Mouse (Mus musculus) heart, adult 9 months (tissue): Measurements from ENCODE around the gene Thsd4.
"Not testable (repeated sequence)": the region's sequence is repeated elsewhere in the genome, so short reads cannot be mapped to it uniquely, and the experiment has no call there.

Experiments used
- DNase-seq, 2 experiments: peaks; one replicate each; pipeline ENCODE4 v3.0.0; 2022; ENCODE audit warnings: low spot score in 2 of 2

The Thsd4 gene

DNA sequence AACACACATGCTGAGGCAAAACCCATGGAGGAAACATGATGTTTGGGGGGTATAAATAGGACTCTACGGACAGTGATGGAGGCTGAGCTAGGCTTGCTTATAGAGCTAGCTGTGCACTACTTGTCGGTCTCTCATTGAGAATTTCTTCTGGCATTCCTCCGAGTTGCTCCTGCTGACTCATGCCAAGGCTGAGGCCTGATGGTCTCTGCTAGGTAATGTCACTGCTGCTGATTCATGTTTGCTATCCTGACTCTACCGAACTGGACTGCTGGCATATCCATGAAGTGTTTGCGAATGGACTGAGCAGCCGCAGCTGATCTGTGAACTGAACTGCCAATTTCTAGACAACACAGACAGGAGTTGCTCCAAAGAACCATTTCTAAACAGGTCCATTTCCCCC is 305.8 kb downstream of the Thsd4 start:
- no peak for DNase-seq

DNA sequence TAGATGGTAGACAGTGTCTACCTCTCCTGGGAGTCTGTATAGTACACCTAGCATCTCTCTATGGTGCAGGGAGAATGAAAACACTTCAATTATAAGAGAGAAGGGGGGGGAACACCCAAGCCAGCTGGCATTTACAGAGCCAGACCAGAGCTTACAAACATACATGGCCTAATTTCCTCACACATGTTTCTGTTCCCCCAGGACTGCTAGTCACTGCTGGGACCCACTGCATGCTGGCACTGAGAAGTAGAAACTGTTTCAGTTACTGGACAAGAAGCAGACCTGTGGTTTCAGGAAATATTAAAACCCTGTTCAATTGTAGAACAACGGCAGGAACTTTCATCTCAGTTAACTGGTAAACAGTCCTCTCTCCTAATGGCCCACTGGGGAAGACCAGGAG is 308.7 kb downstream of the Thsd4 start:
- no peak for DNase-seq

DNA sequence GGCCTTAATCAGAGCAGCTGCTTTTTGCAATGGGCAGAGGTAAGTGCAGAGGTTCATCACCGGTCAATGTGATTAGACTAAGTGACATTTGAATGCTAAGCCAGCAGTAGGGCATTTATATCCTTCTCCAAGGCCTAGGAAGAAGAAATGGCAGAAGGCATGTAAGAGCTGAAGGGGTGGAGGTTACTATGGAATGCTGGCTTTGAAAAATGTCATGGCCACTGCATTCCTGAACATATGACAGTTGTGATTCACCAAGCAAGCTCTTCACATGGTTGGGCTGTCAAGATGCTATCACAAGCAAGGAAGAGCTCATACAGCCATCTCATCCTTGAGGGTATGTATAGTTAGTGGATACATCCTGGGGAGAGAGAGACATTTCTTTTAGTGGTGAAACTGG is 313.0 kb downstream of the Thsd4 start:
- no peak for DNase-seq

DNA sequence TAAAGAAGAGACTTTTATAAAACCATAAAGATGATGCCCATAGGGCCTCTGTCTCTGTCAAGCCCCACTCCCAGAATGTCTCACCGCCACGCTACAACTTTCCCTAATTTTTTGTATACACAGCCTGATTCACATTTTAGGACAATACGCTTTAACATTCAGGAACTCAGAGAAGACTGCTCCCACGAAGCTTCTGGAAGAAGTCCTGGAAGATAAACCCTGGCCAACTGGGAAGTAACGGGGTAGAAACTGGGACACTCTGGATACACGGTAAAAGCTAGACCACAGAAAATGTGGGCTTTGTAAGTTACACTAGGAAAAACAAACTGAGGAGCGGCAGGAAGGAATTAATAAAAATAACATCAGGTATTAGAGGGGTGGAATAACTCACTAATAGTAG is 318.7 kb downstream of the Thsd4 start:
- DNase-seq = peak; percentile 34 to 36

DNA sequence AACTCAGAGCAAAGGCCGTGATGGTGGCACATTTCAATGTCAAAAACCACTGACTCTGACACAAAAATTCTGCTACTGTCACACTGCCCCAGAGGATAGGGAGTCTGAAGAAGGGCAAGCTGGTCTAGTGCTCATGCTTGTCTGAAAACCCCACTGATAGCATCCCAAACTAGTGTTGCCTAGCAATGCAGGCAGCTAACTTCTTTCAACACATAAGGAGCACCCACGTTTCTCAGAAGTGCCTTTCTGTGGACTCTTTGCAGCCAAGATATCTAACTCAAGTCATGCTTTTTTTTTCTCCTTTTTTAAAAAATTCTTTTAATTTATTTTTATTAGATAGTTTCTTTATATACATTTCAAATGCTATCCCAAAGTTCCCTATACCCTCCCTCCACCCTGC is 321.4 kb downstream of the Thsd4 start:
- no peak for DNase-seq

DNA sequence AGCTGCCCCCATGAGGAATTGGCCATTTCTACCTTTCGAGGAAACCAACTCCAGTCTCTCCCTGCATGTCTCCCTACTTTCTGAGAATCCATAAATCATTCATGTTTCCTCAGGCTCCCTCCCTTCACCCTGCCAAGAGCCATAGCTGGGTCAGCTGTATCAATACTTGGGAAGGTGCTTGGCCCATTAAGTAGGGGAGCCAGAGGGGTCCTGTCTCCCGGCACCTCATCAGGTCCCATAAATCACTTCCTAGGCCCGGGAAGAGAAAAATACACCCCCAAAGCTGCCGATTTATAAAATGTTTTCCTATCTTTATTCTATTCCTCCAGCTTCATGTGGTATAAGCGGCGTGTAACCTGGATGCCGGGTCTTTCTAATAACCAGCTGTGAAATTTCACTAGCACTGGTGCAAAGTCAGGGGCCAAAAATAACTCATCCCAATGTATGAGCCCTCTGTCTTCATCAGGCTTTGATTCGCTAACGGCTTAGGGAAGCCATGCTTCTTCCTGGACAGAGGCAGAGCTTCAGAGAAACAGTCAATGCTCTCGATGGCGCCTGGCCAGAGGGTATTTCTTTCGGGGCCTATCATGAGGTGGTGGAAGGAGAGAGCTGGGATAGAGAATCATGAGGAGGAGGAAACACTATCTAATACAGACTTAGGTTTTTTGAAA is 323.2 kb downstream of the Thsd4 start:
- DNase-seq = no peak

DNA sequence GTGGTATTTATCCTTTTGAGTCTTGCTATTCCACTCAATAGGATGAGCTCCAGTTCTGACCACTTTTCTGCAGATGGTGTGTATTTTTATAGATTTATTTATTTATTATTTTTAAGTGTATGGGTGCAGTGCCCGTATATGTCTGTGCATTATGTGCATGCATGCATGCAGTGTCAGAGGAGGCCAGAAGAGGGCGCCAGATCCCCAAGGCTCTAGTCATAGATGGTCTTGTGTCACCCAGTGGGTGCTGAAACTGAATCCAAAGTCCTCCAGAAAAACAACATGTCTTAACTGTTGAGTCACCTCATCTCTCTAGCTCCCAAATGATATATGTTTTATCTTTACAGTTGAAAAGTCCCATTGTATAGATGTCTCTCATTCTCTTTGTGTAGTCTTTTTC is 326.3 kb downstream of the Thsd4 start:
- no peak for DNase-seq

DNA sequence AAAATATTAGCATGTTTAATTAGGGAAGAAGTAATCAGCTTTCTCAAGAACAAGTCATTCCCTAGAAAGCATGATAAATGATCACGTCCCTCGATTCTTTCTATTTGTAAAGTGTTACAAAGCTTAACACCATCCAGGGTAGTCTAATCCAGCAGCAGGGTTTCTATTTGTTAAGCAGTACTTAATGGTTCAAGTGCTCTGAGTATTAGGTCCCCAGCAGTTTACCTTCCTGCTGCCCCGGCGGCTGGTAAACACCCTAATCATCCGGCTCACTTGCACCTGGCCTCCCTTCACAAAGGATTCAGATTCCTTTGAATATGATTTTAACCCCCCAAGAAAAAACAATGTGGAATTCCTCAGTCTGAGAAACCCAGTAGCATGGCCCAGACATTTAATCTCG is 326.9 kb downstream of the Thsd4 start:
- DNase-seq = no peak

DNA sequence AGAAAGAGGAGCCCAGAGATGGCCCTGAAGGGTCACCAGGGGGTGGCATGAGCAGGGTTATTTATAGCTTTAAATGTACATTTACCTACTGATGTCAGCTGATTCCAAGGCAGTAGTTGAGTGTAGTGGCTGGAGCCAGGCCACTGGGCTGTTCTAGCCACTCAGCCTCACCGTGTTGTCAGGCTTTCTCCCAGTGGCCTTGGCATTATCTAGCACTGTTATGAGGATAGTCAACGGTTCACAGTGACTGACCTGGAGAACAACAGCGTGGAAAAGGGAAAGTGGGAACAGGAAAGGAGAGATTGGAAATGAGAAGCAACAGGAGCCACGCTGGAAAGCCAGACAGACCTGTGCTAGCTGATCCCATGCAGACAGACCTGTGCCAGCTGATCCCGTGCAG is 329.5 kb downstream of the Thsd4 start:
- DNase-seq = no peak

DNA sequence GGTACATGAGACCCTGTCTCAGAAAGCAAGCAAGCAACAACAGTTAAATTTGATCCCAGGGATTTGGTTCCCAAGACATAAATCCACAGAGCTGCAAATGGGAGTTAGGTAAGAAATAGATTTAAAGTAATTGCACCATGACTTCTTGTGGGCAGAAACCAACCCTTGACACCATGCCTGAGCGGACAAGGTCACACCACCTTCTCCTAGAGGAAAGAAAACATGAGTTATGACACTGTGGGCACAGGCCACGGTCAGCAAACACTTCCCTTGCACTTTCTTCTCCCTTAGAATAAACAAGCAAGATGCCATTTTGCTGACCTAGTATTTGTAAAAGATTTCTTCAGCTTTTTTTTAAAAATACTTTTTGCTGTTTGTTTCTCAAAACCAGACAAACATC is 334.4 kb downstream of the Thsd4 start:
- no peak for DNase-seq

DNA sequence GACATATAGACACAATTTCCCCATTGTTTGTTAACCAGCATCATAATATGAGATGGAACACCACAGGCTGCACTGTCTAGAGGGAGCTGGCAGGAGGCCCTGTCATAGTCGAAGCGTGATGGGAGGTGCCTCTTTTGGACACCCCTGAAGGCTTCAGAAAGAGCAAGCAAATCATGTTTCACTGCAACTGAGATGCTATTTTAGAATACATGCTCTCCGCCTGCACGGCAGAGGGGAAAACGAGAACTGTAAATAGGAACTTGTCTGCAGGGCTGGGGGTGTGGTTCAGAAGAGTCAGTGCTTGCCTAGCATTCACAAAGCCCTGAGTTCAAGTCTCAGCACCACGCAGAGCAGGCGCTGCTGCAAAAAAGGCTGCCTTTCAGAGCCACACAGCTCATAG is 334.9 kb downstream of the Thsd4 start:
- peak in 1 of 2 experiments; percentile 8 for DNase-seq

DNA sequence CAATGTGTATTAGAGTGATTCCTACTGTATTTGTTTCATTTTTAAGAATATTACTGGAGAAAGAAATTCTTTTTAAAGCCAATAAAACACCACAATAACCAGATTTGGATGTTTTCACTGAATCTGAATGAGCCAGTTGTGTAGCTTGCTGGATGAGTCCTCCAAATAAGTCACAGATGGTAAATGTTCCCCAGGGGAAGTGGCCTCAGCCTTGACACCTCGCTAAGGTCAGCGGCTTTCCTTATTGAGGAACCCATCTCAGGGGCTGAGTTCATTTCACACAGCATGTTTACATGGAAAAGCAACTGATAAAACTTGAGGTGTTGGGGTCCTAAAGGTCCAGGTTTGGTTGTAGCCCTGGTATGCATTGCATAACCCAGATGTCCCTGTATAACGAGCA is 337.8 kb downstream of the Thsd4 start:
- DNase-seq = no peak

DNA sequence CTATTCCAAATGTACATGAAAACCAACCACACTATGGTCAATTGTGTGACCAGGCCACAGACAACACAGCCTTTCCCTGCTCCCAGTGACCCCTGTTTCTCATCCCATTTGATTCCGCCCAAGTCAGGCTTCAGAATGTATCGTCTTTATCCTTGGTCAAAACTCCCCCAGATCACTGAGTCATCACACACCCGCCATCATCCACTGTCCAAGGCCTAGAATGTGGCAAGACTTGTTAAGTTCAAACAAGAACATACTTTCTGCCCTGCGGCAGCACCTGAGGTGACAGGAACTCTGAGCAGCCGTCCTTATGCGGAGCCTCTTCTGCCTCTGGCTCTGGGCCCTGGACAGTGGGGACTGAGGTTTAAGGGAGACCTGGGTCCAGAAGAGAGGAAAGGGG is 339.5 kb downstream of the Thsd4 start:
- DNase-seq = no peak

DNA sequence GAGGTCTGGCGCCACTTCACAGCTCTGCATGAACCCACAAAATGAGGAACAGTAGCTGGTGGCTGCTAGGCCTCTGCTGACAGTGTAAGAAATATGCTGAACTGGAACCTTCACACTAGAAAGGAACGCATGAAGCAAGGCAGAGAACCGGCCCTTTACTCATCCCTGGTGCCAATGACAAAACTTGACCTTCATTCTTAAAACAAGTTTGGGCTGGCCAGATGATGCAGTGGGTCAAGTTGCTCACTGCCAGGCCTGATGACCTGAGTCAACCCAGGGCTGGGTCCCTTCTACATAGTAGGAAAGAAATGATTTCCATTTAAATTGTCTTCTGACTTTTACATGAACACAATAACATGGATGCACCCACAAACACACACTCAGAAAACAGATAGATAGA is 340.9 kb downstream of the Thsd4 start:
- no peak for DNase-seq

DNA sequence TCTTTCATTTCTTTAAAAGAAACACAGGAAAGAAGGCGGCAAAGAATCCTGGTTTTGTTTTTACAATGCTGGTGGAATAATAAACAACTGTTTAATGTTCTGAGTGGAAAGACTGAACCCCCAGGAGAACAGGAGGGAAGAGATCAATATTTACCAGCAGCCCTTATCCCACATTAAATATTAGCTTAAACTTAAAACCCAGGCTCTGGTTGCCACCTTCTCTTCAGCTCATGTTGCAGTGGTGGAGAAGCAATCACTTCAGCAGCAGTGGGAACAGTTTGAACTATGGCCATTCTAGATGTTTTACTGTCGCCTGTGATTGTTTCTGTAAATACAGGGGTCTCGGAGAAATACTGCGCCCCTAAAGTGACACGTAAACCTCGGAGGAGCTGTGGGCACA is 341.7 kb downstream of the Thsd4 start:
- no peak for DNase-seq

DNA sequence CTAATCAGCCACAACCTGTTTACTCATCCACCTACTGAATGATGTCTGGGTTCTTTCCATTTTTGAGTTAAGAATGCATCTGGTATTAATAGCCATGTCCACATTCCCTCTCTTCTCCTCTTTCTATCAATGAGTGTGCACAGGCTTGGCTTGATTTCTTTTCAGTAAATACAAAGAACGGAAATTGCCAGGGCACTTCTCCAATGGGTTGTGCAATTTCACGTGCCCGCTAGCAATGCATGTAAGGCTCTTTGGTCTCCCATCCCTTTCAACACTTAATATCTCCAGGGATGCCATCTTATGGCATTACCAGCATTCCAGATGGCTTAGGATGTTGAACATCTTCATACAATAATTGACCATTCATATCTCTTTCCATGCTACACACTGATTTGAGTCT is 345.5 kb downstream of the Thsd4 start:
- no peak for DNase-seq

DNA sequence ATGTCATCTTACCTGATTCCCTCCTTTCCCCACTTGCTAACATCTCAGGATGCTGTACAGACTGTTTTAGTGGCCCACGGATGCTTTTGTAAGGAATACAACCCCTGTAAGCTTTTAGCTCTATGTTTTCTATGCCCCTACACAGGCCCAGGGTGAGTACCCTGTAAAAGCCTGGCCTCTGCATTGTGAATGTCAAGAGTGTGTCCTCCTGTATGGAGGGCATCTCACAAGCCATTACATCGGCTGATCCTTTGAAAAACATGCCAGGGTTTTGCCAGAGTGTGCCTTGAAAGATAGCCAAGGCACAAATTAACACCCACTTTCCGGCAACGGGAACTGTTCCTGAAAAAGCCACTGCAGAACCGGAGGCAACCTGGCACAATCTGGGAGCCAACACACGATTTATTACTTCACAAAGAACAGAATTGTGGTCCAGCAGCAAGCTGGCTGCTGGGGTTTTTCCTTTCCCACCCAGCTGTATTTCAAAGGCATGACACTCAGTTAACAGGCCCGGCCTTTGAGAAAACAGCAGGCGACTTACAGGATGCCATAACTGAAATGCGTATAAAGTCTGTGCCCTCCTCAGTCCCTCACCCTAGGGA is 349.3 kb downstream of the Thsd4 start:
- not testable (repeated sequence) for DNase-seq

DNA sequence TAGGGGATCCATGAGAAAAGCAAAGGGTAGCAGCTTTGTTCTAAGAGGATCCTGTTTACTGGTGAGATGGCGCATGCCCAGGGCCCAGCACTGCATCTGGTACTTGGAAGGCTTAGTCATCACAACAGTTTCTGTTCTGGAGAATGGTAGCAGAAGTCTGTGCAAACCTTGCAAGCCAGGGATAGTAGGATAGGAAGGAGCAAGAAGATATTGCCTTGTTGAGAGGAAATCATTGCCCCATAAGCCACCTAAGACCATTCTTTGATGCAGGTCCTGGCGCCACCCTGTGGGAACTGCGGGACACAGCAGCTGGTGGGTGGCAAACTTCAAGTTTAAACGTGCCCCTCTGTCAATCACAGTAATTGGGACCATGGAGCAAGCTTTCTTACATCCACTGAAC is 354.9 kb downstream of the Thsd4 start:
- no peak for DNase-seq

DNA sequence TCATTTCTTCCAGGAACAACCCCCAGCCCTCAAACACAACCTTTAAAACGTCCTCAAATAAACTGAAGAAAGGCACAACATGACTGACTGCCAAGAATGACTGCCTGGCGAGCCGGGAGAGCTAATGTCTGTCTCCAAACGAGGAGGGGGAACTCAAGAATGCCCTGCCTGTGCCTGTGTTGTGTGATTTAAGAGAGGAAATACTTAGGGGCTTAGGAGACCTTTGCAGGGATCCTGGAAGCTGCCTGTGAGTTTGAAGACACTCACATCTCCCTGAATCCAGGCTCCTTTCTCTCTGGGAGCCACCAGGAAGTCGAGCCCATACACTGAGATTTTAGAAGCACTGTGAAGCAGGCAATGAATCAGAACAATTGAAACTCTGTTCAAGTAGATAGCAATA is 361.0 kb downstream of the Thsd4 start:
- DNase-seq = no peak

DNA sequence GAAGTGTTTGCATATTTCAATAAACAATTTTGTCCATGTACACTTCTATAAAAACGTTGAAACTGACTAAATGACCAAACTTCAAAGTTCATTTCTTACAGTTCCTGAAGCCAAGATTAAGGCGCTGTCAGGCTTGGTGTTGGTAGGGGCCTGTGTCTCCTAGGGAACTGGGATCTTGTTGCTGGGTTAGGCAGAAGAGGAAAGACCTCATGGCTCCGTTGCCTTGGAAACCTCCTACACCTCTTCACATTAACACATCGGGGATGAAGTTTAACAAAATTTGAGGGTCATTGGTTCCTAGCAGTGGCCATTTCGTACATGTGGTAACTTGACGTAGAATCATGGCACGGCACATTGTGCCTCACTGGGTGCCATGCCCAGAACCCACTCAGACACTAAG is 361.7 kb downstream of the Thsd4 start:
- no peak for DNase-seq

DNA sequence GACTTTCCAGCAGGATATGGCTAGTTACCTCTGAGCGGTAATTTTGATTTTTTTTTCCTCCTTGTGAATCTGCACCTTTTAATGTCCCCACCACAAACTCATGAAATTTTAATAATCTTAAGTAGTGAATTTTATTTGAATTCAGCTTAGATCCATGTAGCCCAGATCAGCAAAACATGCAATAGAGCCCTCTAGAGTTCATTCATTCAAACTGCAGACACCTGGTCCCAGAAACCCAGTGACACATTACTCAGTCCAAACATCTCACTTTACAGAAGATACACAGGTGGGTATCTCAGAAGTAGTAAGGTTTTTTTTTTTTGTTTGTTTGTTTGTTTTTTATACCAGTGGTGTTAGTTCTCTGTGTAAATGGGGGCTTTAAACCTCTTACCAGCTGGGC is 368.9 kb downstream of the Thsd4 start:
- no peak for DNase-seq

DNA sequence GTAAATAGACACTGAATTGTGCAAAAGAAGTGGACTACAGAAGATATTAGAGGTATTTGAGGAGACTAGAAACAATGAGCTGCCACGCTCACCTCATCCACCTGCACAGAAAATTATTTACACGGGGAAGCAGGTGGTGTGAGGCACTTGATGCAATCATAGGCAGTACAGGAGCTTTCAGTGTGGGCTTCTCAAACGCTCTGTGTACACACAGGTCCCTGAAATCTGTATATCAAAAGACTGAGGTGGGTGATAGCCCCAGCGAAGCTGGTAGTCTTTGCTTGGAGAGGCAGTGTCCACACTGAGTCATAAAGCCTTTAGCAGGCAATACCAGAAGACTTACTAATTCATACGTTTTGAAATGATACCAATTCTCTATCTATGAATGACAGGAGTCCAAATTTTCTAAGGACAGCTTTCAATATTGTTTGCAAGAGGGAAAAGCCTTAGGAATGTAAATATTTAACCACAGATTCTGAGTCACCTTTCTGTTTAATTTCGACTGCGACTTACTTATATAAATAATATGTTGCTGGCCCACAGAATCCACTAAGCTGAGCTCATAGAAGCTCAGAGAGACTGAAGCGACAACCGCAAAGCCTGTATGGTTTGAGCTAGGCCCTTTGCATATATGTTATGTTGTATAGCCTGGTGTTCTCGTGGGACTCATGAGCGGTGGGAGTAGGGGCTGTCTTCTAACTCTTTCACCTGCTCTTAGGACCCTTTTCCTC is 369.8 kb downstream of the Thsd4 start:
- DNase-seq = no peak

DNA sequence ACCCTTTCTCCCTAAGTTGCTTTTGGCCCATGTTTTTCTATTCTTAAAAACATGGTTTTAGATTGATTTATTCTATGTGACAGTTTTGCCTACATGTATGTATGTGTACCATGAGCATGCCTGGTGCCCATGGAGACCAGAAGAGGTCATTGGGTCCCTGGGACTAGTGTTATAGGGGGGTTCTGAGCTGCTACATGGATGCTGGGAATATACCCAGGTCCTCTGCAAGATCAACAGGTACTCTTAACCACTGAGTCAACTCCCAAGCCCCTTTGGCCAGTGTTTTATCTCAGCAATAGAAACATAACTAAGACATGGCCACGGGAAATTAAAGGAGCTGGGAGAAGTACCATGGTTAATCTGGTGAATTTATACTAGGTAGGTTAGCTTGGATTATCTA is 371.3 kb downstream of the Thsd4 start:
- DNase-seq = no peak
